Mouse (Mus musculus): ENCODE data around the gene Cdk8. TPM values are rescaled to one million over a fixed set of nuclear protein-coding genes. Genes with fewer than 3 reads are reported as not detected.
A peak's percentile ranks its signal among the peaks of the same experiment; 100 is the strongest.

Gene Cdk8
- polyA plus RNA-seq, 1 experiment: 11.0 TPM

DNA sequence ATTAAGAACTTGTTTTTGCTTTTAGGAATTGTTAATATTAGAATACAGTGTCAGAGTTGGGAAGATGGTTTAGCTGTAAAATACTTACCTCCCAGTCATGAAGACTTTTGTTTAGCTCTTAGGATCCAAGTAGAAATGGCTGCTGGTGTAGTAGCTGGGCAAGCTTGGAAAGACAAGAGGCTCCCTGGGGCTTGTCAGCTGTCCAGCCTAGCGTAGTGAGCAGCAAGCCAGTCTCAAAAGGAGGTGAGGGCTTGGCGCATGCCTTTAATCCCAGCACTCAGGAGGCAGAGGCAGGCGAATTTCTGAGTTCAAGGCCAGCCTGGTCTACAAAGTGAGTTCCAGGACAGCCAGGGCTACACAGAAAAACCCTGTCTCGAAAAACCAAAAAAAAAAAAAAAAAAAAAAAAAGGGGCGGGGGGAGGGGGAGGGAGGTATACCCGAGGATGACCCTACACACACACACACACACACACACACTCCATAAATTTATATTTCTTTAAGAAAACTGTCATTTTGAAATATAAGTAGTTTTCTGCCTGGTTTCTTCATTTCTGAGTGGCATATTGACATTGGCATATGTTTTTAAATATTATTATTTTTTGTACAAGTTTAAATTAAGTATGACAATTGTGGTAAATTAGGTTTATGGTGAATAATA lies 35.0 kb downstream of the Cdk8 start:
- Histone ChIP-seq H3K27me3 (ENCODE audit: control insufficient read depth, insufficient read depth, insufficient read length) (no peaks in the 10 kb centered on the region), H3K79me2 (ENCODE audit: control insufficient read depth, insufficient read depth) (peaks cover 24% of the 10 kb centered on the region), H3K4me3 (no peak overlapping the region), H3K4me2 (ENCODE audit: low read depth) (no peak overlapping the region), H3K36me3 (ENCODE audit: control insufficient read depth, insufficient read depth) (peaks cover 5% of the 10 kb centered on the region), H3ac (ENCODE audit: control insufficient read depth, insufficient read length) (no peak overlapping the region)
- no peak for TF ChIP-seq MYOD1 (IDR thresholded peaks at IDR 0.05; ENCODE audit: control insufficient read depth in 1 of 3, insufficient read length in 2 of 3, low read depth in 2 of 3)
- no peak for TF ChIP-seq MAX (IDR thresholded peaks at IDR 0.05; ENCODE audit: low read depth)
- TF ChIP-seq MYOG (IDR thresholded peaks at IDR 0.05; ENCODE audit: control insufficient read depth in 1 of 3, insufficient read depth in 1 of 3, insufficient read length in 2 of 3, low read depth in 2 of 3): no peak

DNA sequence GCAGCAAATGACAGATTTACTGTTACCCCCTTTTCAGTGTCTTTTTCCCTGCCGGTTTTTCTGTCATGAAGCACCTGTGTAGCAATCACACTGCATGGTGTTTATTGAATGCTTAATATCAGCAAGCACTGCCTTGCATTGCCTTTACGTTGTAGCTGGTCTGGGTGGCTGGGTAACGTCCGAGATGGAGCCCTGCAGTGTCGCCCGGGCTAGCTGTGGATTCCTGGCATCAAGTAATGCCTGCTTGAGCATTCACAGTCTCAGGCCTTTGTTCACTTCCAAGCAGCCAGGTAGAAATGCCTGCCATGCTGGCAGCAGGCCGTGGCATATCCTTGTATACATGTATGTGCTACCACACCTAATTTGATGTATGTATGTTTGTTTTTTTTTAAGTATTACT lies 36.7 kb downstream of the Cdk8 start:
- Histone ChIP-seq H3K4me2 (ENCODE audit: low read depth) (no peak overlapping the region), H3K79me2 (ENCODE audit: control insufficient read depth, insufficient read depth) (peaks cover 24% of the 10 kb centered on the region), H3K4me3 (no peak overlapping the region), H3ac (ENCODE audit: control insufficient read depth, insufficient read length) (no peak overlapping the region), H3K36me3 (ENCODE audit: control insufficient read depth, insufficient read depth) (peaks cover 5% of the 10 kb centered on the region), H3K27me3 (ENCODE audit: control insufficient read depth, insufficient read depth, insufficient read length) (no peaks in the 10 kb centered on the region)
- TF ChIP-seq TCF12 (IDR thresholded peaks at IDR 0.05; ENCODE audit: insufficient read depth, poor library complexity, severe bottlenecking) (no peak), MYOD1 (IDR thresholded peaks at IDR 0.05; ENCODE audit: control insufficient read depth in 1 of 3, insufficient read length in 2 of 3, low read depth in 2 of 3) (no peak), SRF (IDR thresholded peaks at IDR 0.05; ENCODE audit: control insufficient read depth, insufficient read length, low read depth) (no peak), POLR2A (IDR thresholded peaks at IDR 0.05; ENCODE audit: insufficient read length, low read depth) (no peak), E2F4 (IDR thresholded peaks at IDR 0.05; ENCODE audit: insufficient read depth) (no peak), TCF3 (IDR thresholded peaks at IDR 0.05; ENCODE audit: insufficient read length, low read depth) (no peak), POLR2AphosphoS2 (IDR thresholded peaks at IDR 0.05; ENCODE audit: insufficient read length, low read depth) (no peak), CEBPB (IDR thresholded peaks at IDR 0.05; ENCODE audit: insufficient read depth, poor library complexity, severe bottlenecking) (no peak), MAX (IDR thresholded peaks at IDR 0.05; ENCODE audit: low read depth) (no peak), MYOG (IDR thresholded peaks at IDR 0.05; ENCODE audit: control insufficient read depth in 1 of 3, insufficient read depth in 1 of 3, insufficient read length in 2 of 3, low read depth in 2 of 3) (no peak)

DNA sequence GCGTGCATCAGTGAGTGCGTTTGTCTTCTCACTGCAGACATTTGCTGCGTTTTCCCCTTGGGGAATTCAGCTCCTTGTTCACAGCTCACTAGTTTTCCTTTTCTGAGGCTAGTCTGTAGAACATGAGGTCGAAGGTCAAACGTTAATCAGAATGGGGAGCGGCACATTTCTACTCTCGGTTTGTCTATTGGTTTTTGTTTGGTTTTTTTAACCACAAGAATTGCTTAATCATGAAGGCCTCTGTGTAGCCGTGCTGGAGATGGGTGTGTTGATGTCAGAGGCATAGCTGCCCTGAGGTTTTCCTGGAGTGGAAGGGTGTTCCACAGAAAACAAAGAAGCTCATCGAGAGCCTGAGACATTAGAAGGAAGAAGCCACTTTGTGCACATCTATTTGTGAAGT lies 39.6 kb downstream of the Cdk8 start:
- no peaks in the 10 kb centered on the region for H3K27me3 ChIP-seq (ENCODE audit: control insufficient read depth, insufficient read depth, insufficient read length)

GRCm38 (mm10) chr5:146271662-146272061 lies 40.6 kb downstream of the Cdk8 start:
- peaks cover 23% of the 10 kb centered on the region for H3K79me2 ChIP-seq (ENCODE audit: control insufficient read depth, insufficient read depth)
- TF ChIP-seq SRF (IDR thresholded peaks at IDR 0.05; ENCODE audit: control insufficient read depth, insufficient read length, low read depth) (no peak), POLR2AphosphoS2 (IDR thresholded peaks at IDR 0.05; ENCODE audit: insufficient read length, low read depth) (no peak), E2F4 (IDR thresholded peaks at IDR 0.05; ENCODE audit: insufficient read depth) (no peak), TCF12 (IDR thresholded peaks at IDR 0.05; ENCODE audit: insufficient read depth, poor library complexity, severe bottlenecking) (no peak), MYOG (IDR thresholded peaks at IDR 0.05; ENCODE audit: control insufficient read depth in 1 of 3, insufficient read depth in 1 of 3, insufficient read length in 2 of 3, low read depth in 2 of 3) (no peak), USF1 (IDR thresholded peaks at IDR 0.05; ENCODE audit: low read depth) (no peak), REST (IDR thresholded peaks at IDR 0.05; ENCODE audit: insufficient read depth, insufficient read length) (no peak)
- no peaks in the 10 kb centered on the region for H3K27me3 ChIP-seq (ENCODE audit: control insufficient read depth, insufficient read depth, insufficient read length)
- no peak overlapping the region for H3ac ChIP-seq (ENCODE audit: control insufficient read depth, insufficient read length)
- no peak overlapping the region for H3K4me3 ChIP-seq
- peaks cover 18% of the 10 kb centered on the region for H3K36me3 ChIP-seq (ENCODE audit: control insufficient read depth, insufficient read depth)
- no peak overlapping the region for H3K4me2 ChIP-seq (ENCODE audit: low read depth)

More for the DNA sequence above, 39.6 kb downstream of the Cdk8 start:
- H3K36me3 ChIP-seq (ENCODE audit: control insufficient read depth, insufficient read depth): peaks cover 12% of the 10 kb centered on the region
- H3K79me2 ChIP-seq (ENCODE audit: control insufficient read depth, insufficient read depth): peaks cover 21% of the 10 kb centered on the region
- no peak for TF ChIP-seq MAX (IDR thresholded peaks at IDR 0.05; ENCODE audit: low read depth)
- peak; percentile 84 for TF ChIP-seq CEBPB (IDR thresholded peaks at IDR 0.05; ENCODE audit: insufficient read depth, poor library complexity, severe bottlenecking)
- H3ac ChIP-seq (ENCODE audit: control insufficient read depth, insufficient read length): no peak overlapping the region
- H3K4me3 ChIP-seq: no peak overlapping the region
- peak overlapping the region; percentile 23 for H3K4me2 ChIP-seq (ENCODE audit: low read depth)

- Histone ChIP-seq H3ac (ENCODE audit: control insufficient read depth, insufficient read length) (no peak overlapping the region), H3K36me3 (ENCODE audit: control insufficient read depth, insufficient read depth) (peaks cover 18% of the 10 kb centered on the region), H3K4me3 (no peak overlapping the region), H3K79me2 (ENCODE audit: control insufficient read depth, insufficient read depth) (peaks cover 19% of the 10 kb centered on the region), H3K27me3 (ENCODE audit: control insufficient read depth, insufficient read depth, insufficient read length) (no peaks in the 10 kb centered on the region), H3K4me2 (ENCODE audit: low read depth) (peak overlapping the region; percentile 28)
- TF ChIP-seq CEBPB (IDR thresholded peaks at IDR 0.05; ENCODE audit: insufficient read depth, poor library complexity, severe bottlenecking) (peak; percentile 74; the same call in 1 of the 2 replicates), REST (IDR thresholded peaks at IDR 0.05; ENCODE audit: insufficient read depth, insufficient read length) (no peak)
Measured at GRCm38 (mm10) chr5:146273096-146273495, 42.1 kb downstream of the Cdk8 start.
